8 mouse cellular contexts compared by ENCODE assay signal in genomic region chr6:47650463-47651384, GRCm38 (mm10). TPM values are rescaled to one million over a fixed set of nuclear protein-coding genes. Genes with fewer than 3 reads are reported as not detected.
DNase-seq lines count a peak whose midpoint lies in the region; ATAC-seq and TF ChIP-seq lines count a peak whose summit lies in the region.

No protein-coding gene starts in this region.

- H3K27me3 ChIP-seq in Patski, result no peaks in the 10 kb centered on the region
- peaks cover 8% of the 10 kb centered on the region; the same call in 1 of the 2 replicates for H3K27me3 ChIP-seq in hindbrain, embryonic 13.5 days

- H3K4me1 ChIP-seq in hindbrain, embryonic 13.5 days (replicated peaks), result no peaks in the 10 kb centered on the region

- peak overlapping the region; percentile 72 for H3K9ac ChIP-seq in hindbrain, embryonic 13.5 days

- no peaks in the 10 kb centered on the region for H3K9me3 ChIP-seq in hindbrain, embryonic 13.5 days

- ATAC-seq in Patski, result peak; percentile 97
- ATAC-seq in hindbrain, embryonic 13.5 days (ENCODE audit: low FRiP score), result peak; percentile 98

- DNase-seq in Patski (ENCODE audit: low read depth, low spot score), result peak; percentile 100
- DNase-seq in cerebellum, postnatal 14 days, result peak; percentile 99
- peak; percentile 97 to 100 for DNase-seq in frontal cortex, postnatal 14 days (ENCODE audit: low spot score in 2 of 2)
- peak; percentile 100 for DNase-seq in layer of hippocampus, postnatal 36 days
- DNase-seq in lung, postnatal 36 days, result peak; percentile 96
- peak; percentile 94 for DNase-seq in retina, postnatal 1 day
- peak; percentile 87 to 94 for DNase-seq in urinary bladder, adult 18-20 months (ENCODE audit: low spot score in 2 of 2)

- H3K4me2 ChIP-seq in hindbrain, embryonic 13.5 days, result peak overlapping the region; percentile 67

- H3K36me3 ChIP-seq in hindbrain, embryonic 13.5 days, result no peaks in the 10 kb centered on the region

- CTCF ChIA-PET in Patski (lab: Charles Lee), result interaction anchor here (0.6 to 1.6 kb wide), 8 partner anchors 40 to 330 kb away, joined by 3 to 5 read pairs (median 4); no protein-coding TSS in a partner anchor

- peak overlapping the region; percentile 62 for H3K4me3 ChIP-seq in hindbrain, embryonic 13.5 days

- POLR2A ChIA-PET in Patski (lab: Charles Lee), result no interaction called here

- H3K27ac ChIP-seq in hindbrain, embryonic 13.5 days, result peak overlapping the region; percentile 70

- no peak for TF ChIP-seq CTCF in Patski (IDR thresholded peaks at IDR 0.05)

- WGBS in hindbrain, embryonic 13.5 days, result 3% methylated on average over 46 of the region's 46 CpGs

- in situ Hi-C loops in Patski (cut with MboI; ENCODE audit: low pct_unique_long_range_greater_than_20kb), result no loop called here

RNA-seq across cellular contexts. Expression of gene Ezh2, which starts 55.6 kb away (rescaled TPM):
- polyA plus RNA-seq in Patski (2021), result 125 TPM
- 102 and 108 TPM in 2 replicates for polyA plus RNA-seq in hindbrain, embryonic 13.5 days (2015; fragmentation: Nextera tagmentation; extraction: Ambion mirVana)
- total RNA-seq in layer of hippocampus, postnatal 36 days (2021), result 10 to 100 TPM; 16.5 to 17.4 TPM

Comparison
In these comparisons a context has a peak if more than half of its experiments do, and no peak if none do; other contexts are left out.
1. Peak in every context shown above with its lines: DNase-seq, ATAC-seq, H3K4me3 ChIP-seq and H3K27ac ChIP-seq.